Mouse (Mus musculus) adrenal gland (tissue): ENCODE data around the gene Pofut2.

Experiments used
- intact Hi-C: fragments of 180-260 bp; cut with DNase I; formaldehyde crosslinking; loops from one replicate; pipeline ENCODE4 v1.15.1; 2025
- long read RNA-seq, 2 experiments: library from polyadenylated mRNA; unstranded; transcript quantifications; one replicate each; pipeline ENCODE4 v2.0.0; 2020; ENCODE audit warnings: borderline replicate concordance in 1 of 2; ENCODE audit not compliant: insufficient replicate concordance in 1 of 2

Gene Pofut2
- long read RNA-seq, experiment 1, transcript Pofut2-201 (9 exons, 2,290 nt) = major isoform, 36 of 49 reads
- long read RNA-seq, experiment 1, partial matches to known transcripts = 7 of 49 reads
- long read RNA-seq, experiment 1, other reads (novel, unspliced or antisense) = 6 of 49 reads
- long read RNA-seq, experiment 2, transcript Pofut2-201 (9 exons, 2,290 nt) = major isoform, 40 of 62 reads
- long read RNA-seq, experiment 2, partial matches to known transcripts = 18 of 62 reads
- long read RNA-seq, experiment 2, other reads (novel, unspliced or antisense) = 4 of 62 reads

GRCm38 (mm10) chr10:77258704-77259621 is at the start of gene Pofut2:
TSS of gene Pofut2 (plus strand) at chr10:77259218.
- intact Hi-C loops = no loop called here

GRCm38 (mm10) chr10:77209261-77209660 is 49.8 kb upstream of the Pofut2 start:
- intact Hi-C loops = no loop called here

GRCm38 (mm10) chr10:77210666-77211065 is 48.4 kb upstream of the Pofut2 start:
- intact Hi-C loops = no loop called here

- intact Hi-C loops = no loop called here
These were observed 47.9 kb upstream of the Pofut2 start for GRCm38 (mm10) chr10:77211116-77211570.

- intact Hi-C loops = no loop called here
These were observed 46.5 kb upstream of the Pofut2 start for GRCm38 (mm10) chr10:77212354-77213120.

- intact Hi-C loops = no loop called here
These were observed 45.5 kb upstream of the Pofut2 start for GRCm38 (mm10) chr10:77213483-77213882.

GRCm38 (mm10) chr10:77214586-77214985 is 44.4 kb upstream of the Pofut2 start:
- intact Hi-C loops = no loop called here

GRCm38 (mm10) chr10:77215641-77216040 is 43.4 kb upstream of the Pofut2 start:
- intact Hi-C loops = no loop called here

GRCm38 (mm10) chr10:77216313-77216712 is 42.7 kb upstream of the Pofut2 start:
- intact Hi-C loops = no loop called here

- intact Hi-C loops = no loop called here
These were observed 41.8 kb upstream of the Pofut2 start for GRCm38 (mm10) chr10:77217155-77217731.

- intact Hi-C loops = no loop called here
These were observed 41.0 kb upstream of the Pofut2 start for GRCm38 (mm10) chr10:77218059-77218458.

GRCm38 (mm10) chr10:77219411-77220025 is 39.5 kb upstream of the Pofut2 start:
- intact Hi-C loops = no loop called here

GRCm38 (mm10) chr10:77221108-77221507 is 37.9 kb upstream of the Pofut2 start:
- intact Hi-C loops = no loop called here

- intact Hi-C loops = no loop called here
These were observed 36.0 kb upstream of the Pofut2 start for GRCm38 (mm10) chr10:77222963-77223552.

GRCm38 (mm10) chr10:77224390-77224789 is 34.6 kb upstream of the Pofut2 start:
- intact Hi-C loops = no loop called here

- intact Hi-C loops = no loop called here
These were observed 33.6 kb upstream of the Pofut2 start for GRCm38 (mm10) chr10:77225414-77225813.

GRCm38 (mm10) chr10:77225995-77226688 is 32.9 kb upstream of the Pofut2 start:
- intact Hi-C loops = no loop called here

- intact Hi-C loops = no loop called here
These were observed 32.2 kb upstream of the Pofut2 start for GRCm38 (mm10) chr10:77226691-77227367.

- intact Hi-C loops = no loop called here
These were observed 31.7 kb upstream of the Pofut2 start for GRCm38 (mm10) chr10:77227368-77227723.
